ENCODE assay signal across 8 mouse cellular contexts in genomic region chr8:119394097-119394496, GRCm38 (mm10). TPM values are rescaled to one million over a fixed set of nuclear protein-coding genes. Genes with fewer than 3 reads are reported as not detected.
A peak's percentile ranks its signal among the peaks of the same experiment; 100 is the strongest.
DNase-seq lines count a peak whose midpoint lies in the region; ATAC-seq and TF ChIP-seq lines count a peak whose summit lies in the region.

No protein-coding gene starts in this region.

- peak overlapping the region; percentile 89 for H3K4me3 ChIP-seq in heart, embryonic 12.5 days
- peak overlapping the region; percentile 72 to 84 for H3K4me3 ChIP-seq in MEL (ENCODE audit: control insufficient read depth in 1 of 2, insufficient read depth in 1 of 2, low read depth in 2 of 2, low read length in 2 of 2)
- H3K4me3 ChIP-seq in hindbrain, embryonic 11.5 days (ENCODE audit: low read depth, low read length), result peak overlapping the region; percentile 74
- H3K4me3 ChIP-seq in midbrain, embryonic 10.5 days, result peak overlapping the region; percentile 90

- TF ChIP-seq CTCF in MEL (IDR thresholded peaks at IDR 0.05 in 2 of 3, conservative IDR thresholded peaks at IDR 0.05 in 1 of 3; ENCODE audit: control insufficient read depth in 1 of 3, insufficient read depth in 1 of 3, low read depth in 2 of 3, low read length in 3 of 3, poor library complexity in 1 of 3, severe bottlenecking in 1 of 3), result no peak

- no peak for TF ChIP-seq RAD21 in MEL (IDR thresholded peaks at IDR 0.05; ENCODE audit: low read depth, low read length)

- peaks cover 6% of the 10 kb centered on the region; the same call in 1 of the 2 replicates for H3K36me3 ChIP-seq in heart, embryonic 12.5 days
- peaks cover 0 to 6% of the 10 kb centered on the region in 2 experiments; a peak in 1 of 4 replicates for H3K36me3 ChIP-seq in MEL (ENCODE audit: control insufficient read depth in 1 of 2, insufficient read depth in 2 of 2, low read length in 2 of 2)
- no peaks in the 10 kb centered on the region for H3K36me3 ChIP-seq in hindbrain, embryonic 11.5 days (ENCODE audit: control insufficient read depth, insufficient read depth, low read length)
- H3K36me3 ChIP-seq in midbrain, embryonic 10.5 days, result no peaks in the 10 kb centered on the region; the same call in 1 of the 2 replicates

- no peak for DNase-seq in heart, postnatal 25 days (ENCODE audit: low spot score)
- no peak for DNase-seq in MEL (ENCODE audit: low read depth, low spot score)
- no peak for DNase-seq in hindbrain, embryonic 11.5 days (ENCODE audit: low spot score)
- DNase-seq in midbrain, embryonic 10.5 days (ENCODE audit: low spot score), result no peak
- DNase-seq in adrenal gland, adult 8-10 months, result no peak
- DNase-seq in left cerebral cortex, adult 9 months (ENCODE audit: low spot score in 2 of 2), result no peak
- no peak for DNase-seq in thymus, adult 18-20 months

- peak overlapping the region; percentile 92; the same call in 1 of the 2 replicates for H3K9ac ChIP-seq in heart, embryonic 12.5 days
- H3K9ac ChIP-seq in MEL (ENCODE audit: control insufficient read depth, low read depth, low read length, poor library complexity, severe bottlenecking), result peak overlapping the region; percentile 67
- H3K9ac ChIP-seq in hindbrain, embryonic 11.5 days (ENCODE audit: low read depth, low read length), result peak overlapping the region; percentile 84

- no peak for TF ChIP-seq EP300 in MEL (IDR thresholded peaks at IDR 0.05; ENCODE audit: low read depth in 1 of 2, low read length in 2 of 2)

- peak overlapping the region; percentile 99 for H3K4me2 ChIP-seq in heart, embryonic 12.5 days
- H3K4me2 ChIP-seq in hindbrain, embryonic 11.5 days (replicated peaks; ENCODE audit: low read depth, low read length), result peak overlapping the region; percentile 99

- no peak overlapping the region for H3K27ac ChIP-seq in heart, embryonic 12.5 days (ENCODE audit: poor library complexity, severe bottlenecking)
- H3K27ac ChIP-seq in MEL (ENCODE audit: control insufficient read depth, low read depth, low read length), result peak overlapping the region; percentile 20; the same call in 1 of the 2 replicates
- 0 out of 2 replicates have a peak overlapping the region, but pooled peaks have one; percentile 7 for H3K27ac ChIP-seq in hindbrain, embryonic 11.5 days (ENCODE audit: low read depth, low read length)
- H3K27ac ChIP-seq in midbrain, embryonic 10.5 days (replicated peaks), result peak overlapping the region; percentile 88

- peaks cover 10% of the 10 kb centered on the region for H3K79me2 ChIP-seq in MEL (ENCODE audit: control insufficient read depth, insufficient read depth, low read length, poor library complexity)

- no peak for TF ChIP-seq POLR2A in MEL (IDR thresholded peaks at IDR 0.05; ENCODE audit: control insufficient read depth in 1 of 2, insufficient read depth in 1 of 2, low read depth in 1 of 2, low read length in 2 of 2, poor library complexity in 1 of 2)

- WGBS in heart, embryonic 12.5 days, result 65% methylated on average over 9 of the region's 9 CpGs
- 82% methylated on average over 9 of the region's 9 CpGs for WGBS in hindbrain, embryonic 11.5 days
- WGBS in midbrain, embryonic 10.5 days, result 78% methylated on average over 9 of the region's 9 CpGs

- H3K4me1 ChIP-seq in heart, embryonic 12.5 days (replicated peaks), result peaks cover 17% of the 10 kb centered on the region
- H3K4me1 ChIP-seq in MEL (ENCODE audit: control insufficient read depth in 1 of 2, insufficient read depth in 2 of 2, low read length in 2 of 2), result peaks cover 0 to 8% of the 10 kb centered on the region in 2 experiments; a peak in 3 of 4 replicates
- H3K4me1 ChIP-seq in hindbrain, embryonic 11.5 days (replicated peaks; ENCODE audit: control insufficient read depth, insufficient read depth, low read length), result peaks cover 5% of the 10 kb centered on the region
- peaks cover 26% of the 10 kb centered on the region for H3K4me1 ChIP-seq in midbrain, embryonic 10.5 days

- H3K9me3 ChIP-seq in heart, embryonic 12.5 days (replicated peaks), result no peaks in the 10 kb centered on the region
- H3K9me3 ChIP-seq in MEL (replicated peaks; ENCODE audit: insufficient read depth, low read length), result no peaks in the 10 kb centered on the region
- no peaks in the 10 kb centered on the region for H3K9me3 ChIP-seq in hindbrain, embryonic 11.5 days (ENCODE audit: control insufficient read depth, low read length)
- H3K9me3 ChIP-seq in midbrain, embryonic 10.5 days (replicated peaks), result no peaks in the 10 kb centered on the region

- no peak for ATAC-seq in heart, embryonic 12.5 days (ENCODE audit: insufficient number of reproducible peaks, low FRiP score)
- peak; percentile 14; the same call in 1 of the 2 replicates for ATAC-seq in hindbrain, embryonic 11.5 days (ENCODE audit: low FRiP score)

- intact Hi-C loops in heart, postnatal 25 days (cut with DNase I), result loop anchor here (5.0 kb wide), 1 partner anchor 52 kb away; the partner anchor contains the start of gene Hsbp1

- no peaks in the 10 kb centered on the region for H3K27me3 ChIP-seq in heart, embryonic 12.5 days (replicated peaks)
- H3K27me3 ChIP-seq in MEL (ENCODE audit: control insufficient read depth in 1 of 2, insufficient read depth in 2 of 2, low read length in 2 of 2), result no peaks in the 10 kb centered on the region; a peak in 1 of 4 replicates
- H3K27me3 ChIP-seq in hindbrain, embryonic 11.5 days (ENCODE audit: control insufficient read depth, insufficient read depth, low read length), result no peaks in the 10 kb centered on the region
- no peaks in the 10 kb centered on the region for H3K27me3 ChIP-seq in midbrain, embryonic 10.5 days (ENCODE audit: low read depth, poor library complexity, severe bottlenecking)

TF ChIP-seq in MEL, 35 proteins besides CTCF, POLR2A, EP300 and RAD21:
- TF ChIP-seq E2F4 (IDR thresholded peaks at IDR 0.05; ENCODE audit: borderline replicate concordance, low read depth, low read length) (no peak), POLR2AphosphoS5 (IDR thresholded peaks at IDR 0.05; ENCODE audit: borderline replicate concordance, low read depth, low read length) (no peak), JUND (IDR thresholded peaks at IDR 0.05; ENCODE audit: low read depth, low read length) (no peak), MYB (IDR thresholded peaks at IDR 0.05; ENCODE audit: low read depth, low read length) (no peak), SIN3A (IDR thresholded peaks at IDR 0.05; ENCODE audit: low read length) (no peak), MXI1 (IDR thresholded peaks at IDR 0.05; ENCODE audit: low read depth, low read length) (no peak), ZMIZ1 (IDR thresholded peaks at IDR 0.05; ENCODE audit: low read depth, low read length) (no peak), POLR2AphosphoS2 (IDR thresholded peaks at IDR 0.05; ENCODE audit: low read length) (no peak), TAL1 (IDR thresholded peaks at IDR 0.05; ENCODE audit: low read length) (no peak)
TF ChIP-seq in MEL: peak in this region for 0.

RNA-seq across cellular contexts. Expression of gene Mlycd, which starts 0.6 kb away (rescaled TPM):
- 19.3 and 20.1 TPM in 2 replicates for polyA plus RNA-seq in heart, embryonic 12.5 days (2016; fragmentation: Nextera tagmentation; extraction: Ambion mirVana)
- total RNA-seq in heart, postnatal 25 days (2021), result 100 to 1,000 TPM; 109 to 111 TPM
- total RNA-seq in MEL (2012; rRNA removed), result 5.8 and 7.2 TPM in 2 replicates
- 10 to 100 TPM in 1 of 2 experiments, not detected in 1; 13.2 TPM for polyA plus RNA-seq in MEL (2012; ENCODE audit: insufficient read depth in 1 of 2, insufficient read length in 2 of 2, low read depth in 1 of 2, low replicate concordance in 2 of 2, missing spikeins in 1 of 2)
- polyA plus RNA-seq in hindbrain, embryonic 11.5 days (2014; fragmentation: Nextera tagmentation; extraction: Ambion mirVana), result 9.2 and 10.7 TPM in 2 replicates
- polyA plus RNA-seq in midbrain, embryonic 10.5 days (2016; fragmentation: Nextera tagmentation; extraction: Ambion mirVana), result 10.9 and 11.4 TPM in 2 replicates
- 10 to 100 TPM; 46.6 to 60.5 (median 54.6) TPM for total RNA-seq in adrenal gland, adult 8-10 months (2022)

RNA-seq across cellular contexts. Expression of gene Osgin1, which starts 39.8 kb away (rescaled TPM):
- 0.27 and 0.54 TPM in 2 replicates for polyA plus RNA-seq in heart, embryonic 12.5 days (2016; fragmentation: Nextera tagmentation; extraction: Ambion mirVana)
- 1 to 10 TPM; 3.1 to 5.5 TPM for total RNA-seq in heart, postnatal 25 days (2021)
- 0.08 TPM in 1 of 2 replicates, not detected in the other for total RNA-seq in MEL (2012; rRNA removed)
- polyA plus RNA-seq in MEL (2012; ENCODE audit: insufficient read depth in 1 of 2, insufficient read length in 2 of 2, low read depth in 1 of 2, low replicate concordance in 2 of 2, missing spikeins in 1 of 2), result under 1 TPM in 1 of 2 experiments, not detected in 1; 0.84 TPM
- polyA plus RNA-seq in hindbrain, embryonic 11.5 days (2014; fragmentation: Nextera tagmentation; extraction: Ambion mirVana), result 0.23 TPM in 1 of 2 replicates, not detected in the other
- polyA plus RNA-seq in midbrain, embryonic 10.5 days (2016; fragmentation: Nextera tagmentation; extraction: Ambion mirVana), result 0.21 and 0.23 TPM in 2 replicates
- total RNA-seq in adrenal gland, adult 8-10 months (2022), result 100 to 1,000 TPM in 3 of 4 experiments, 10 to 100 TPM in 1; 77.7 to 149 (median 123) TPM

RNA-seq across cellular contexts. Expression of gene Hsbp1, which starts 49.8 kb away (rescaled TPM):
- 268 and 275 TPM in 2 replicates for polyA plus RNA-seq in heart, embryonic 12.5 days (2016; fragmentation: Nextera tagmentation; extraction: Ambion mirVana)
- 100 to 1,000 TPM; 148 to 161 TPM for total RNA-seq in heart, postnatal 25 days (2021)
- 91.8 and 109 TPM in 2 replicates for total RNA-seq in MEL (2012; rRNA removed)
- 100 to 1,000 TPM in 1 of 2 experiments, not detected in 1; 128 TPM for polyA plus RNA-seq in MEL (2012; ENCODE audit: insufficient read depth in 1 of 2, insufficient read length in 2 of 2, low read depth in 1 of 2, low replicate concordance in 2 of 2, missing spikeins in 1 of 2)
- 366 and 377 TPM in 2 replicates for polyA plus RNA-seq in hindbrain, embryonic 11.5 days (2014; fragmentation: Nextera tagmentation; extraction: Ambion mirVana)
- 267 and 315 TPM in 2 replicates for polyA plus RNA-seq in midbrain, embryonic 10.5 days (2016; fragmentation: Nextera tagmentation; extraction: Ambion mirVana)
- 100 to 1,000 TPM; 183 to 208 (median 201) TPM for total RNA-seq in adrenal gland, adult 8-10 months (2022)

RNA-seq across cellular contexts. Expression of gene Necab2, which starts 52.4 kb away (rescaled TPM):
- 0.71 and 0.75 TPM in 2 replicates for polyA plus RNA-seq in heart, embryonic 12.5 days (2016; fragmentation: Nextera tagmentation; extraction: Ambion mirVana)
- not detected for total RNA-seq in heart, postnatal 25 days (2021)
- total RNA-seq in MEL (2012; rRNA removed), result not detected in 2 replicates
- under 1 TPM in 1 of 2 experiments, not detected in 1; 0.06 TPM for polyA plus RNA-seq in MEL (2012; ENCODE audit: insufficient read depth in 1 of 2, insufficient read length in 2 of 2, low read depth in 1 of 2, low replicate concordance in 2 of 2, missing spikeins in 1 of 2)
- polyA plus RNA-seq in hindbrain, embryonic 11.5 days (2014; fragmentation: Nextera tagmentation; extraction: Ambion mirVana), result 14.5 and 17.2 TPM in 2 replicates
- 16.3 and 17.0 TPM in 2 replicates for polyA plus RNA-seq in midbrain, embryonic 10.5 days (2016; fragmentation: Nextera tagmentation; extraction: Ambion mirVana)
- 10 to 100 TPM in 3 of 4 experiments, 1 to 10 TPM in 1; 9.9 to 13.7 (median 11.9) TPM for total RNA-seq in adrenal gland, adult 8-10 months (2022)
